Mouse (Mus musculus): ENCODE results near the gene Zfp316.

GRCm38 (mm10) chr5:143269363-143270150 lies at the start of gene Zfp316:
- peak; percentile 50; the same call in 1 of the 2 replicates for TF ChIP-seq POLR2A (IDR thresholded peaks at IDR 0.05; ENCODE audit: extremely low read depth, insufficient read depth, low read length)
- no peak for TF ChIP-seq CTCF (IDR thresholded peaks at IDR 0.05; ENCODE audit: low read depth, low read length)
